Mouse (Mus musculus): ENCODE measurements at regions not wholly inside any gene's neighbourhood (a gene's known extent, or its start where the extent isn't known, plus 50 kb on each side); places are given as distances from the start of the nearest gene placed in this dataset.

DNA sequence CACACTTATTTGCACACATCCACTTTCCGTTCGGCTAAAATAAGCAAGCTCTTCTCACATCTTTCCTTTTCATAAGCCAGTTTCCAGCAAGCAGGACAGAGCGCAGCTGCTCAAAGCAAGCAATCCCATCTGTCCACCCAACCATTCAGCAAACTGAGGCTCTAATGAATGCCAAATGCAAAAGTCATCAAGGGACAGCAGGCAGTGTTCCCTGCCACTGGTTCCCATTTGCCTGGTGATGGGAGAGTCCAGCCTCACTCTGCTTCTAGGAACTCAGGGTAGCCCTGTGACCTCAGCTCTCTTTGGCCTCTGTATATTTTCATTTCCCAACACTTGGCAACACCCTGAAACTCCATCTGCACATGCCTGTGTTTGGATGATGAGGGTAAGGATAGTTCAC, 188.8 kb upstream of the Rgma start:
- H3K4me3 ChIP-seq (ENCODE audit: insufficient read depth, low read length), result no peak overlapping the region
- TF ChIP-seq POLR2A (IDR thresholded peaks at IDR 0.05; ENCODE audit: borderline replicate concordance, low read depth, low read length) (no peak), CTCF (IDR thresholded peaks at IDR 0.05; ENCODE audit: low read depth, low read length) (no peak)
- no peaks in the 10 kb centered on the region for H3K4me1 ChIP-seq (ENCODE audit: control insufficient read depth, insufficient read depth, low read length)
- no peak overlapping the region for H3K27ac ChIP-seq (ENCODE audit: insufficient read depth, low read depth, low read length)

DNA sequence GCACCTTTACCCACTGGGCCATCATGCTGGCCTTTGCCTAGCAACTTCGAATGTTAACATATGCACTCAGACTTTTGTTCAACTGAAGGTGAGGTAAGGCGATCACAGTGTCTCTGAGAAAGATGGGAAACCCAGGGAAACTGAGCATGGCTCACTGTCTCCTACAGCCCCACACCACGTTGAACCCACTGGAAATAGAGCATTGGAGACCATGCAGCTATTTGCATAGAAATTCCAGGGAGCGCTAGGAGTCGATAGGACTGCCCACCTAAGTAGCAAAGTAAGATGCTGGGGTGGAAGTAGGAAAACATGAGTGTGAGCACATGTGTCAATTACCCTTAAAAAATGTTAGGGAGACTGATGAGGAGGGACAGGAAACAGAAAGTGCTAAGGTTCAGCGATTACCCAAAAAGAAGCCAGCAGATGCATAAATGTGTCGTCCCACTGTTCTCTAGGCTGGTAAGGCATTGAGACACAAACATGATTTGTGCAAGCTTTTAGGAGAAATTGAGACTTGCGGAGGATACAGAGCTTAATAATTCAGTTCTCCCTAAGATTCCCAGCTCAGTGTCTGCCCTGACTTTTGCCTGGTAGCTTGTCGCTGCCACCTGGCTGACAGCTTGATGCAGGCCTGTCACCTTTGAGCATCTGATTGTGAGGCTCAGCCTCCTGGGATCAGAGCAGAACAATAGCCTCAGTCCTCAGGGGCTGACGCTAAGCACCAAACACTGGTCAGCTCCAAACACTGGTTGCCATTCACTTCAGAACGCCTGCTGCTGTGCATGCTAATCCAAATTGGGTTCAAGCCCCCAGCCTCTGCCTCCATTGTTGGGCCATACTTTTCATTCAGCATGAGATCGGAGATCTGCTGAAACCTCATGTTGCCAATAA, 183.7 kb upstream of the Rgma start:
- no peaks in the 10 kb centered on the region for H3K4me1 ChIP-seq (ENCODE audit: control insufficient read depth, insufficient read depth, low read length)
- no peak overlapping the region for H3K27ac ChIP-seq (ENCODE audit: insufficient read depth, low read depth, low read length)
- H3K4me3 ChIP-seq (ENCODE audit: insufficient read depth, low read length), result no peak overlapping the region
- TF ChIP-seq CTCF (IDR thresholded peaks at IDR 0.05; ENCODE audit: low read depth, low read length) (no peak), POLR2A (IDR thresholded peaks at IDR 0.05; ENCODE audit: borderline replicate concordance, low read depth, low read length) (no peak)

DNA sequence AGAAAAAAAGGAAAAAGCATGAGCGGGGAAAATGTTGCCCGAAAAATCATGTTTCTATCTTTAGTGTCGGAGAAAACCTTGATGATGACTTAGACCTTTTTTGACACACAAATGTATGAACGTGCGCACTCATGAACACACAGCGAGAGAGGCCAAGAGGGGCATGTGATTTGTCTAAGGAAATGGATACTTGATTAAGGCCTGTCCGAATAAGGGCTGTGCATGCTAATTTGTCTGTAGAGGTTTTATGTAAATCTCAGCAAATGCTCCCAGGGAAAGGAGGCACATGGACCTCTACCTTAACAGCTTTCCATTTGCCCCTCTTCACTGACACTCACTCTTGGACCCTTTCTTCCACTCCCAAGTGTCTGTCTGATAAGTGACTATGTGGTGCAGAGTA, 182.5 kb upstream of the Rgma start:
- Histone ChIP-seq H3K27ac (ENCODE audit: insufficient read depth, low read depth, low read length) (no peak overlapping the region), H3K4me3 (ENCODE audit: insufficient read depth, low read length) (no peak overlapping the region), H3K4me1 (ENCODE audit: control insufficient read depth, insufficient read depth, low read length) (no peaks in the 10 kb centered on the region)
- no peak for TF ChIP-seq CTCF (IDR thresholded peaks at IDR 0.05; ENCODE audit: low read depth, low read length)
- TF ChIP-seq POLR2A (IDR thresholded peaks at IDR 0.05; ENCODE audit: borderline replicate concordance, low read depth, low read length), result no peak

DNA sequence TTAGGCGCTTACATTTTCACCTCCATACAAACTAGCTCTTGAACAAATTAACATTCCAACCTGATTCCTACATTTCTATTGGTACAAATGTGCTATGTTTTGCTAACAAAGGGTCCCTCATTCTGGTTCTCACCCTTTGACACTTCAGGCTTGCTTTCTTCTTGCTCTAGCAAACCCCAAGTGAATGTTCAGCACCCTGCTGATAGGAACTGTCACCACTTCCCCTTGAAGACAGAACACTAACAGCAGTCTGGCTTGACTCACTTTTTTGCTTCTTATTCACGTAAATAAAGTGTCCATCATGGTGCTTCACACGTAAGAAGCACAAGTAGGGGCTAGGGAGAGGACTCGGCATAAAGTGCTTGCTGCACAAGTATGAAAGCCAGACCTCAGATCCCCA, 180.0 kb upstream of the Rgma start:
- H3K27ac ChIP-seq (ENCODE audit: insufficient read depth, low read depth, low read length), result no peak overlapping the region
- no peaks in the 10 kb centered on the region for H3K4me1 ChIP-seq (ENCODE audit: control insufficient read depth, insufficient read depth, low read length)
- no peak overlapping the region for H3K4me3 ChIP-seq (ENCODE audit: insufficient read depth, low read length)
- no peak for TF ChIP-seq CTCF (IDR thresholded peaks at IDR 0.05; ENCODE audit: low read depth, low read length)

DNA sequence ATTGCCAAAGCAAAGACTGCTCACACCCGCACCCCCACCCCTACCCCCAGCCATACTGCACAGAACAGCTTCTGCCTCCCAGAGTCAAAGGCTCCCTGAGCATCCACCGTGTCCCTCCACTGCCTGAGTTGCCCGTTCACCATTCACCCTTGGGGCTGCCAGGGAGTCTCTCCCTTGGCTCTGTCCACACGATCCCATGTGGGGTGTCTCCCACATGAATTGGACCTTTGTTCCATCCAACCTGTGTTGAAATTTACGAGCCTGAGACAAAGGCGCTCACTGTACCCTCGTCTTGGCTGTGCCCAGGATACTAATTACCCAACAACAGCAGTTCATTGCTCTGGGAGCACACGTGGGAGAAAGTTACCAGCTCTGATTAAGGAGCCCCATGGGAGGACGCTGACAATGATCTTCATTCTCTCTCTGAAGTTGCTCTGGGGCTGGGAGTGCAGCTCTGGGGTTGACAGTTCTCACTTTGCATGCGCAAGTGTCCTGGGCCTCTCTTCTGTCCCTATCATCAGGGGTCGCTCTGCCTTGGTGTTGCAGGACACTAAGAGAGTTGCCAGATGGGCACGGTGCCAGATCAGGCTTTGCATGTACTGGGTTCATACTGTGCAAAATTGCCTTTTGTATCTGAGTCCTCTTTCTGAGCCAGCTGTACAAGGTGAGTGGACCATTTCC, 178.3 kb upstream of the Rgma start:
- Histone ChIP-seq H3K4me1 (ENCODE audit: control insufficient read depth, insufficient read depth, low read length) (no peaks in the 10 kb centered on the region), H3K4me3 (ENCODE audit: insufficient read depth, low read length) (no peak overlapping the region), H3K27ac (ENCODE audit: insufficient read depth, low read depth, low read length) (no peak overlapping the region)
- no peak for TF ChIP-seq POLR2A (IDR thresholded peaks at IDR 0.05; ENCODE audit: borderline replicate concordance, low read depth, low read length)
- TF ChIP-seq CTCF (IDR thresholded peaks at IDR 0.05; ENCODE audit: low read depth, low read length), result no peak

DNA sequence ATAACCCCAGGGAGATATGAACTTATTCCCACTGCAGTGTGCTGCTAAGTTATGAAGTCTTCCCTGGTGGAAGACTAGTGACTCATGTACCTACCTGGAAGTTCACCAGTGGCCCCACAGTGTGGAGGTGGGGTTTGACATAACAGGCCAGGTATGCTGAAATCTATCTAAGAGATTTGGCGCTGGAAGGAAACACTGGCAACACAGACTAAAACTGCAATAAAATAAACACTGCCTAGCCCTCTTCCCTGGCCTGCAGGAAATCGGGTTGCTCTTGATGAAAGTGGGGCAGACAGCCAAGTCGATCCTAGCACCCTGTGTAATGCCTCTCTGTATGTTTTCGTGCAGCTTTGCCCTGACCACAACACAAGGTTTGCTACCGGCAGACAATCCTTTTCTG, 177.2 kb upstream of the Rgma start:
- no peaks in the 10 kb centered on the region for H3K4me1 ChIP-seq (ENCODE audit: control insufficient read depth, insufficient read depth, low read length)
- no peak for TF ChIP-seq POLR2A (IDR thresholded peaks at IDR 0.05; ENCODE audit: borderline replicate concordance, low read depth, low read length)
- H3K27ac ChIP-seq (ENCODE audit: insufficient read depth, low read depth, low read length), result no peak overlapping the region
- no peak overlapping the region for H3K4me3 ChIP-seq (ENCODE audit: insufficient read depth, low read length)

DNA sequence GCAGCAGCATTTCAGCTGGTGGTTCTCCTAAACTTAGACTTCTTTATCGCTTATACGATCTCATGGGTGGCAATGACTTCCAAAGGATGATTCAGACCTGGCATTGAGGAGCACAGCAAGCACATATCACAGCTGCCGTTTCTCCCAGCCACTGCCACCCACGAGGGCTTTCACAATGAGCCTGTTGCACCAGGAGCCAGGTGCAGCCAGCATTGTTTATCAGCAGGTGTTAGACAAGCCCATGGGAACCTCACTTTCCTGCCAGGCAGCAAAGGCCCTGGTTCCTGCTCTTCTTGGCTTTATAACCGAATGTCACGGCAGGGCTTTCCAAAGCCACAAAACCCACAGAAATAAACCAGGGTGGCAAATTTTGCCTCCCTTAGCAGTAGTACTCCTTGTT, 175.3 kb upstream of the Rgma start:
- Histone ChIP-seq H3K27ac (ENCODE audit: insufficient read depth, low read depth, low read length) (no peak overlapping the region), H3K4me3 (ENCODE audit: insufficient read depth, low read length) (no peak overlapping the region), H3K4me1 (ENCODE audit: control insufficient read depth, insufficient read depth, low read length) (no peaks in the 10 kb centered on the region)
- TF ChIP-seq CTCF (IDR thresholded peaks at IDR 0.05; ENCODE audit: low read depth, low read length), result no peak
- no peak for TF ChIP-seq POLR2A (IDR thresholded peaks at IDR 0.05; ENCODE audit: borderline replicate concordance, low read depth, low read length)

DNA sequence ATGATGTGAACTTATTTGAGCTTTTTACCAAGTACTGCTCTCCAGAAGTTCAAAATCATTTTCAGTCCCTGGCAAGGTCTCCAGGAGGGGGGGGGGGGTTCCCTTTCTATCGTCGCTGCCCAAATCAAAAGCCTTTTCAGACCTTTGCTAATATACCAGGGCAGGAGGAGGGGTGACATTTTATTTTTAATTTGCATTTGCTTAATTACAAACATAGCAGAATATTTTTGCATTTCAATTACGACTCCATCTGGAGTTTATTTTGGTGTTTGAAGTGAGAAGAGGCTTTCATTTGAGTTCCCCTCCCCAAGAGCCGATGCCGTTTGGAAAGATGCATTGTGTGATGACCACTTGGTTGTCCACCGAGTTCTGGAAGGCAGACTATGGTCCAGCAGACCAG, 174.0 kb upstream of the Rgma start:
- no peak overlapping the region for H3K27ac ChIP-seq (ENCODE audit: insufficient read depth, low read depth, low read length)
- H3K4me1 ChIP-seq (ENCODE audit: control insufficient read depth, insufficient read depth, low read length), result no peaks in the 10 kb centered on the region
- TF ChIP-seq POLR2A (IDR thresholded peaks at IDR 0.05; ENCODE audit: borderline replicate concordance, low read depth, low read length), result no peak
- no peak for TF ChIP-seq CTCF (IDR thresholded peaks at IDR 0.05; ENCODE audit: low read depth, low read length)
- no peak overlapping the region for H3K4me3 ChIP-seq (ENCODE audit: insufficient read depth, low read length)

DNA sequence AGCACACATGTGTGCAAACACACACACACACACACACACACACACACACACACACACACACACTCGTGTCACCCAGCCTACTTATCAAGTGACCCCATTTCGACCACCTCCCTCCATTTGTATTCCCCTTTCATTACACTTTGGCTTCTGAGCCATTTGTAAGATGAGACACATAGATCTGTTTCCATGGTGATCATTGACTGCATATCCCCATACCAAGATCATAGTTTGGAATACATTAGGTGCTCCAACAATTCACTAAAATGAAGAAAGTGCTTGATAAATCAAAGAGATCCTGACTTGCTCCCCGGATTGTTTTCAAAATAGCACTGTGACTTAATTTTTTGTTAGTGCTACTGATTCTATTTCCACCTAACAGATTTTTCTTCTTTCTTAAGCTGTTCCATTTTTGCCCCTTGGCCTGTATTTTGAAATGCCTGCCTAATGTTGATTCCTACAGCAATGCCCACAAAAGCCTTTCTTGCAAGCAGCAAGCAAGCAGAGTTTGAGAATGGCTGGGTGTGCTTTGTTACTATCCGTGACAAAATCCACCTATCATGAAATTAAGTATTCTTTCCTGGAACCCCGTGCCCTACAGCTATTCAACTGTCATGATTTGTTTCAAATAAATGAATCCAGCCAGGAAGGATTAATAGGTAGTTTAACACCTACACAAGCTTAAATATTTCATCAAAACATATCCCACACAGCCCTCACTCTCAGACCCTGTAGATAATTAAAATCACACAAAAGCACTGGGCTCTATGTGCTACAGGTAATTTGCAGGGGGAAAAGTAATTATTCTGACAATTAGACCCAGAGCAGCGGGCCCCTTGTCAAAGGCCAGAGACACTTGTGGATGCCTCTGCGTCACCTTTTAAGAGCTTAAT, 168.1 kb upstream of the Rgma start:
- TF ChIP-seq POLR2A (IDR thresholded peaks at IDR 0.05; ENCODE audit: borderline replicate concordance, low read depth, low read length) (no peak), CTCF (IDR thresholded peaks at IDR 0.05; ENCODE audit: low read depth, low read length) (no peak)
- Histone ChIP-seq H3K4me3 (ENCODE audit: insufficient read depth, low read length) (no peak overlapping the region), H3K27ac (ENCODE audit: insufficient read depth, low read depth, low read length) (no peak overlapping the region), H3K4me1 (ENCODE audit: control insufficient read depth, insufficient read depth, low read length) (no peaks in the 10 kb centered on the region)

DNA sequence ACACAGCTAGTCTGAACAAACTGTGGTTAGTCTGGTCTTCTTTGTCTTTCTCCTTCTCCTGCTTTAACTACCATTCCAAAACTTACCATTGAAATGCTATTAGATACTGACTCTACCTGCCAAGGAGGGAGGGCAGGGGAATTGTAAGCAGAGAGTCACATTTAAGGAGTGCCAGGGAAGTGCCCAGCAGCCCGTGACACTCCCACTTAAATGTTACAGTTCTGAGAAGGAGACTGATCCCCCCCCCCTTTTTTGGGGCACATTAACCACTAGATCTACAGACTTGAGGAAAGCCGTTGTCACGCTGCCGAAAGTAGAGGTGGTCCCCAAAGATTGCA, 166.9 kb upstream of the Rgma start:
- no peak overlapping the region for H3K27ac ChIP-seq (ENCODE audit: insufficient read depth, low read depth, low read length)
- no peaks in the 10 kb centered on the region for H3K4me1 ChIP-seq (ENCODE audit: control insufficient read depth, insufficient read depth, low read length)
- TF ChIP-seq CTCF (IDR thresholded peaks at IDR 0.05; ENCODE audit: low read depth, low read length) (no peak), POLR2A (IDR thresholded peaks at IDR 0.05; ENCODE audit: borderline replicate concordance, low read depth, low read length) (no peak)
- H3K4me3 ChIP-seq (ENCODE audit: insufficient read depth, low read length), result no peak overlapping the region
